Mouse (Mus musculus): ENCODE measurements at regions not wholly inside any gene's neighbourhood (a gene's known extent, or its start where the extent isn't known, plus 50 kb on each side); places are given as distances from the start of the nearest gene placed in this dataset.
A peak's percentile ranks its signal among the peaks of the same experiment; 100 is the strongest.

- H3K4me2 ChIP-seq (replicated peaks), result no peak overlapping the region
- peak overlapping the region; percentile 30; the same call in 1 of the 2 replicates for H3K27ac ChIP-seq
- whole genome bisulfite sequencing, result 37% methylated on average over 9 of the region's 9 CpGs
- H3K9me3 ChIP-seq, result 0 out of 2 replicates have a peak, but pooled peaks cover 3% of the 10 kb centered on the region
- H3K9ac ChIP-seq (replicated peaks), result no peak overlapping the region
- H3K36me3 ChIP-seq, result no peaks in the 10 kb centered on the region
- H3K4me3 ChIP-seq (replicated peaks), result no peak overlapping the region
- peaks cover 36% of the 10 kb centered on the region for H3K4me1 ChIP-seq (replicated peaks)
- ATAC-seq, result no peak
- 0 out of 2 replicates have a peak, but pooled peaks cover 9% of the 10 kb centered on the region for H3K27me3 ChIP-seq
Measured at GRCm38 (mm10) chr11:114218732-114219506, 152.1 kb upstream of the Sdk2 start.

GRCm38 (mm10) chr11:114217245-114217757 is 150.5 kb upstream of the Sdk2 start:
- no peaks in the 10 kb centered on the region for H3K36me3 ChIP-seq
- H3K4me2 ChIP-seq (replicated peaks), result peak overlapping the region; percentile 47
- under 1% methylated on average over 15 of the region's 15 CpGs for WGBS
- 0 out of 2 replicates have a peak, but pooled peaks cover under 1% of the 10 kb centered on the region for H3K9me3 ChIP-seq
- H3K27me3 ChIP-seq, result 0 out of 2 replicates have a peak, but pooled peaks cover 9% of the 10 kb centered on the region
- peak overlapping the region; percentile 35; the same call in 1 of the 2 replicates for H3K27ac ChIP-seq
- peak; percentile 65 for ATAC-seq
- H3K4me1 ChIP-seq (replicated peaks), result peaks cover 36% of the 10 kb centered on the region
- H3K4me3 ChIP-seq (replicated peaks), result peak overlapping the region; percentile 23
- peak overlapping the region; percentile 49; the same call in 1 of the 2 replicates for H3K9ac ChIP-seq (replicated peaks)

GRCm38 (mm10) chr11:114216493-114216892 is 149.6 kb upstream of the Sdk2 start:
- Histone ChIP-seq H3K9ac (replicated peaks) (peak overlapping the region; percentile 49; the same call in 1 of the 2 replicates), H3K36me3 (no peaks in the 10 kb centered on the region), H3K4me2 (replicated peaks) (peak overlapping the region; percentile 47), H3K4me1 (replicated peaks) (peaks cover 36% of the 10 kb centered on the region), H3K27ac (peak overlapping the region; percentile 35; the same call in 1 of the 2 replicates), H3K4me3 (replicated peaks) (no peak overlapping the region), H3K27me3 (0 out of 2 replicates have a peak, but pooled peaks cover 9% of the 10 kb centered on the region), H3K9me3 (no peaks in the 10 kb centered on the region)
- peak; percentile 57 for ATAC-seq
- 8% methylated on average over 7 of the region's 7 CpGs for whole genome bisulfite sequencing

- no peak overlapping the region for H3K9ac ChIP-seq (replicated peaks)
- no peak overlapping the region for H3K27ac ChIP-seq
- H3K9me3 ChIP-seq, result no peaks in the 10 kb centered on the region
- WGBS, result 87% methylated on average over 8 of the region's 8 CpGs
- peaks cover 36% of the 10 kb centered on the region for H3K4me1 ChIP-seq (replicated peaks)
- no peak overlapping the region for H3K4me3 ChIP-seq (replicated peaks)
- H3K4me2 ChIP-seq (replicated peaks), result no peak overlapping the region
- no peak for ATAC-seq
- H3K36me3 ChIP-seq, result no peaks in the 10 kb centered on the region
- H3K27me3 ChIP-seq, result 0 out of 2 replicates have a peak, but pooled peaks cover 9% of the 10 kb centered on the region
Measured at GRCm38 (mm10) chr11:114215256-114215655, 148.4 kb upstream of the Sdk2 start.

GRCm38 (mm10) chr11:114212136-114212535 is 145.3 kb upstream of the Sdk2 start:
- ATAC-seq, result no peak
- H3K27me3 ChIP-seq, result 0 out of 2 replicates have a peak, but pooled peaks cover 9% of the 10 kb centered on the region
- peaks cover 10% of the 10 kb centered on the region for H3K4me1 ChIP-seq (replicated peaks)
- H3K9me3 ChIP-seq, result no peaks in the 10 kb centered on the region
- H3K36me3 ChIP-seq, result no peaks in the 10 kb centered on the region
- no peak overlapping the region for H3K4me3 ChIP-seq (replicated peaks)
- H3K4me2 ChIP-seq (replicated peaks), result no peak overlapping the region
- H3K9ac ChIP-seq (replicated peaks), result no peak overlapping the region
- WGBS, result 72% methylated on average over 2 of the region's 2 CpGs
- H3K27ac ChIP-seq, result no peak overlapping the region

GRCm38 (mm10) chr11:114205192-114205591 is 138.3 kb upstream of the Sdk2 start:
- no peaks in the 10 kb centered on the region for H3K36me3 ChIP-seq
- H3K4me2 ChIP-seq (replicated peaks), result no peak overlapping the region
- peaks cover 8% of the 10 kb centered on the region for H3K27me3 ChIP-seq
- ATAC-seq, result no peak
- no peak overlapping the region for H3K4me3 ChIP-seq (replicated peaks)
- H3K9me3 ChIP-seq, result no peaks in the 10 kb centered on the region
- H3K27ac ChIP-seq, result no peak overlapping the region
- WGBS, result 47% methylated on average over 2 of the region's 2 CpGs
- H3K4me1 ChIP-seq (replicated peaks), result 0 out of 2 replicates have a peak, but pooled peaks cover 8% of the 10 kb centered on the region
- no peak overlapping the region for H3K9ac ChIP-seq (replicated peaks)

- Histone ChIP-seq H3K4me3 (replicated peaks) (no peak overlapping the region), H3K4me1 (replicated peaks) (peaks cover 14% of the 10 kb centered on the region), H3K27ac (no peak overlapping the region), H3K9me3 (no peaks in the 10 kb centered on the region), H3K27me3 (peaks cover 12% of the 10 kb centered on the region), H3K36me3 (no peaks in the 10 kb centered on the region), H3K4me2 (replicated peaks) (no peak overlapping the region), H3K9ac (replicated peaks) (no peak overlapping the region)
- no peak for ATAC-seq
- 71% methylated on average over 9 of the region's 9 CpGs for WGBS
Measured at GRCm38 (mm10) chr11:114203416-114203815, 136.6 kb upstream of the Sdk2 start.

GRCm38 (mm10) chr11:114202486-114202885 is 135.6 kb upstream of the Sdk2 start:
- H3K4me3 ChIP-seq (replicated peaks), result no peak overlapping the region
- 71% methylated on average over 16 of the region's 16 CpGs for WGBS
- H3K4me1 ChIP-seq (replicated peaks), result peaks cover 16% of the 10 kb centered on the region
- ATAC-seq, result no peak
- H3K27ac ChIP-seq, result no peak overlapping the region
- no peak overlapping the region for H3K9ac ChIP-seq (replicated peaks)
- H3K4me2 ChIP-seq (replicated peaks), result no peak overlapping the region
- no peaks in the 10 kb centered on the region for H3K9me3 ChIP-seq
- H3K36me3 ChIP-seq, result no peaks in the 10 kb centered on the region
- peaks cover 12% of the 10 kb centered on the region for H3K27me3 ChIP-seq

- Histone ChIP-seq H3K9me3 (no peaks in the 10 kb centered on the region), H3K9ac (replicated peaks) (no peak overlapping the region), H3K27me3 (peaks cover 12% of the 10 kb centered on the region), H3K4me3 (replicated peaks) (no peak overlapping the region), H3K4me1 (replicated peaks) (peaks cover 24% of the 10 kb centered on the region), H3K4me2 (replicated peaks) (no peak overlapping the region), H3K36me3 (no peaks in the 10 kb centered on the region), H3K27ac (no peak overlapping the region)
- no peak for ATAC-seq
- 91% methylated on average over 10 of the region's 10 CpGs for WGBS
Measured at GRCm38 (mm10) chr11:114199081-114199586, 132.3 kb upstream of the Sdk2 start.

GRCm38 (mm10) chr11:114198317-114199032 is 131.6 kb upstream of the Sdk2 start:
- Histone ChIP-seq H3K4me3 (replicated peaks) (no peak overlapping the region), H3K9ac (replicated peaks) (no peak overlapping the region), H3K4me2 (replicated peaks) (no peak overlapping the region), H3K27ac (0 out of 2 replicates have a peak overlapping the region, but pooled peaks have one; percentile 9), H3K4me1 (replicated peaks) (peaks cover 24% of the 10 kb centered on the region), H3K27me3 (peaks cover 12% of the 10 kb centered on the region), H3K36me3 (no peaks in the 10 kb centered on the region), H3K9me3 (no peaks in the 10 kb centered on the region)
- WGBS, result 66% methylated on average over 15 of the region's 15 CpGs
- peak; percentile 67 for ATAC-seq

GRCm38 (mm10) chr11:114195291-114195690 is 128.4 kb upstream of the Sdk2 start:
- Histone ChIP-seq H3K9me3 (peaks cover 8% of the 10 kb centered on the region; the same call in 1 of the 2 replicates), H3K4me3 (replicated peaks) (no peak overlapping the region), H3K27ac (no peak overlapping the region), H3K9ac (replicated peaks) (no peak overlapping the region), H3K36me3 (no peaks in the 10 kb centered on the region), H3K27me3 (peaks cover 8% of the 10 kb centered on the region; the same call in 1 of the 2 replicates), H3K4me1 (replicated peaks) (peaks cover 22% of the 10 kb centered on the region), H3K4me2 (replicated peaks) (no peak overlapping the region)
- no peak for ATAC-seq
- WGBS, result 97% methylated on average over 2 of the region's 2 CpGs
